Mouse (Mus musculus) limb, embryonic 11.5 days (tissue): ENCODE results near the gene Zfp263. TPM values are rescaled to one million over a fixed set of nuclear protein-coding genes. Genes with fewer than 3 reads are reported as not detected.

Experiments
- ATAC-seq: fragments of 200-750 bp; cut with Nextera tagmentation; 2 replicates; pipeline ENCODE4 v1.8.0; 2017; ENCODE audit warnings: low read depth; ENCODE audit not compliant: insufficient number of reproducible peaks, low FRiP score, low TSS enrichment
- DNase-seq: peaks from one replicate; pipeline ENCODE4 v3.0.0-alpha.2; 2015; ENCODE audit warnings: low spot score
- H3K27ac ChIP-seq: fragments of 300-500 bp; sonication (generic); replicated peaks from 2 replicates; pipeline ENCODE4 v1.5.1; 2014; ENCODE audit warnings: low read depth, mild to moderate bottlenecking, low read length
- H3K27me3 ChIP-seq: fragments of 300-500 bp; sonication (generic); 2 replicates; pipeline ENCODE4 v1.6.1; 2014; ENCODE audit warnings: mild to moderate bottlenecking, low read length, mixed read lengths; ENCODE audit not compliant: control insufficient read depth, insufficient read depth
- H3K36me3 ChIP-seq: fragments of 300-500 bp; sonication (generic); 2 replicates; pipeline ENCODE4 v1.6.1; 2014; ENCODE audit warnings: mild to moderate bottlenecking, low read length, moderate library complexity, mixed read lengths; ENCODE audit not compliant: control insufficient read depth, insufficient read depth
- H3K4me1 ChIP-seq: fragments of 300-500 bp; sonication (generic); 2 replicates; pipeline ENCODE4 v1.6.1; 2014; ENCODE audit warnings: low read length, mixed read lengths; ENCODE audit not compliant: control insufficient read depth, insufficient read depth
- H3K4me2 ChIP-seq: fragments of 300-500 bp; sonication (generic); 2 replicates; pipeline ENCODE4 v1.6.1; 2014; ENCODE audit warnings: low read depth, mild to moderate bottlenecking, moderate library complexity; ENCODE audit not compliant: severe bottlenecking
- H3K4me3 ChIP-seq: fragments of 300-500 bp; sonication (generic); 2 replicates; pipeline ENCODE4 v1.5.1; 2014; ENCODE audit warnings: low read depth, low read length
- H3K9ac ChIP-seq: fragments of 300-500 bp; sonication (generic); 2 replicates; pipeline ENCODE4 v1.6.1; 2014; ENCODE audit warnings: mild to moderate bottlenecking, low read length
- H3K9me3 ChIP-seq: fragments of 300-500 bp; sonication (generic); 2 replicates; pipeline ENCODE4 v1.6.1; 2016; ENCODE audit warnings: low read length; ENCODE audit not compliant: control insufficient read depth
- polyA plus RNA-seq: library from polyadenylated mRNA; unstranded; fragments of >200 nt; fragmentation: Nextera tagmentation; extraction: Ambion mirVana; gene quantifications from 2 replicates; pipeline ENCODE4 v1.2.1, GENCODE M21; 2014

Zfp263 gene
- polyA plus RNA-seq, 1 experiment from 2014 or later: 27.5 TPM

DNA sequence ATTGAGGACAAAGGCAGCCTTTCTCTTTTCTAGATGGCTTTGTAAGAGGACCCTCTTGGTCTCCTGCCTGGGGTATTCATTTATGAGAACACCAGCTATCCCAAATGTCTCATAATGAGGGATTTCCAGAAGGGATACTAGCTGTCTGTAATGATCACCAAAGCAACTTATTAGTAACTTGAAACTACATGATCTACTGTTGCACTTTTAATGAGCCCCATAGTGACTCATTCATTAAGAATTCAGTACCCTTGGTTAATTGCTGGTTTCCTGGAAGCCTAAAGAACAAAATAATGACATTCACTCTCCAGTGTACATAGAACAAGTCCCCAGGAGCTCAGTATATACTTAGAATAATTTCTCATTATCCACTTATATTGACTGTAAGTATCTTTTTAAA lies 37.3 kb downstream of the Zfp263 start:
- no peak overlapping the region for H3K27ac ChIP-seq

DNA sequence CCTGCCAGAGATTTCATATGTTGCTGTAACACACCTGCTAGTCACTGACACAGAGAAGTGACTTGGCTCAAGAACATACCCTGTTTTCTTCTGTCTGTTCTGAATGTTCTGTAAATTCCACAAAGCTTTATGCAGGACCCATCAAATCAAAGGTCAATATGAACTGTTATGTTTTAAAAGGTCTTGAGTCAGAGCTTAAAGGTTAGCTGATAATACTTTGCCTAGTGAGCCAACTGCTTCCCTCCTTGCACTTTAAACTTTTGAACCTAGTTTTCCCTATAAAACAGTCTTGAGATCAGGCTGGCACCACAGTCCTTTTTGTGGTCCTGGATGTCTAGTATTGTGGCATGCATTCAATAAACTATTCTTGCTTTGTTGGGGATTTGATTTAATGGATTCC lies 44.5 kb downstream of the Zfp263 start:
- H3K4me1 ChIP-seq: no peaks in the 10 kb centered on the region
- DNase-seq (no peak), ATAC-seq (no peak)
- no peaks in the 10 kb centered on the region; the same call in 1 of the 2 replicates for H3K9me3 ChIP-seq
- no peak overlapping the region for H3K4me3 ChIP-seq
- H3K4me2 ChIP-seq: no peak overlapping the region
- H3K9ac ChIP-seq: no peak overlapping the region
- H3K36me3 ChIP-seq: no peaks in the 10 kb centered on the region
- no peaks in the 10 kb centered on the region for H3K27me3 ChIP-seq
- H3K27ac ChIP-seq: no peak overlapping the region

More for the DNA sequence above, 37.3 kb downstream of the Zfp263 start:
- Histone ChIP-seq H3K4me2 (no peak overlapping the region), H3K9me3 (no peaks in the 10 kb centered on the region), H3K36me3 (no peaks in the 10 kb centered on the region), H3K9ac (no peak overlapping the region), H3K27me3 (no peaks in the 10 kb centered on the region), H3K4me3 (no peak overlapping the region), H3K4me1 (no peaks in the 10 kb centered on the region)
- ATAC-seq: no peak
- no peak for DNase-seq

Other genes starting within 250 kb of the Zfp263 start
- not detected in 2 replicates for gene Olfr161, start 153.1 kb upstream of the Zfp263 start, polyA plus RNA-seq
- gene Mefv, start 26.0 kb upstream of the Zfp263 start, polyA plus RNA-seq: 0.06 TPM in 1 of 2 replicates, not detected in the other
- not detected in 2 replicates for gene Olfr15, start 86.8 kb downstream of the Zfp263 start, polyA plus RNA-seq
- gene Zfp174, start 103.2 kb downstream of the Zfp263 start, polyA plus RNA-seq: 1.1 and 1.4 TPM in 2 replicates
- gene Naa60, start 128.3 kb downstream of the Zfp263 start, polyA plus RNA-seq: 54.6 and 60.1 TPM in 2 replicates
- gene Zfp597, start 140.5 kb downstream of the Zfp263 start, polyA plus RNA-seq: 4.5 and 6.1 TPM in 2 replicates
- 1.8 and 3.7 TPM in 2 replicates for gene Gm20695, start 140.6 kb downstream of the Zfp263 start, polyA plus RNA-seq
- gene 1700037C18Rik, start 164.6 kb downstream of the Zfp263 start, polyA plus RNA-seq: 4.1 and 5.1 TPM in 2 replicates
- 22.4 and 24.8 TPM in 2 replicates for gene Cluap1, start 164.7 kb downstream of the Zfp263 start, polyA plus RNA-seq
- 0.57 and 0.65 TPM in 2 replicates for gene Nlrc3, start 232.5 kb downstream of the Zfp263 start, polyA plus RNA-seq